Mouse (Mus musculus): ENCODE results near the gene Stx3. TPM values are rescaled to one million over a fixed set of nuclear protein-coding genes. Genes with fewer than 3 reads are reported as not detected.

Gene Stx3
- polyA plus RNA-seq, 1 experiment from 2014 or later, result 35.9 TPM

GRCm38 (mm10) chr19:11725915-11726314 is 93.3 kb downstream of the Stx3 start:
- no peak overlapping the region for H3K27ac ChIP-seq (ENCODE audit: low read length)
- no peaks in the 10 kb centered on the region for H3K36me3 ChIP-seq (ENCODE audit: control insufficient read depth, insufficient read depth, low read length)
- H3K4me1 ChIP-seq (ENCODE audit: control insufficient read depth, insufficient read depth, low read length), result no peaks in the 10 kb centered on the region
- no peak for ATAC-seq
- H3K9me3 ChIP-seq (replicated peaks; ENCODE audit: control insufficient read depth, low read length, poor library complexity, severe bottlenecking), result no peaks in the 10 kb centered on the region
- H3K9ac ChIP-seq (ENCODE audit: low read depth, low read length), result no peak overlapping the region
- 88% methylated on average over 2 of the region's 2 CpGs for WGBS
- H3K4me2 ChIP-seq (ENCODE audit: low read length), result no peak overlapping the region
- H3K27me3 ChIP-seq (ENCODE audit: control insufficient read depth, insufficient read depth, low read depth, low read length), result no peaks in the 10 kb centered on the region
- no peak overlapping the region for H3K4me3 ChIP-seq (ENCODE audit: low read depth, low read length)

Other genes starting within 250 kb of the Stx3 start
- 1.6 and 1.9 TPM in 2 replicates for gene Ms4a6d, start 214.6 kb downstream of the Stx3 start, polyA plus RNA-seq (2015; fragmentation: Nextera tagmentation; extraction: Ambion mirVana)
- gene Ms4a2, start 195.7 kb downstream of the Stx3 start, polyA plus RNA-seq (2015; fragmentation: Nextera tagmentation; extraction: Ambion mirVana), result not detected in 2 replicates
- gene Ms4a3, start 178.6 kb downstream of the Stx3 start, polyA plus RNA-seq (2015; fragmentation: Nextera tagmentation; extraction: Ambion mirVana), result not detected in 2 replicates
- gene Oosp2, start 158.8 kb downstream of the Stx3 start, polyA plus RNA-seq (2015; fragmentation: Nextera tagmentation; extraction: Ambion mirVana), result not detected in 2 replicates
- not detected in 2 replicates for gene Oosp1, start 128.3 kb downstream of the Stx3 start, polyA plus RNA-seq (2015; fragmentation: Nextera tagmentation; extraction: Ambion mirVana)
- gene Oosp3, start 122.3 kb downstream of the Stx3 start, polyA plus RNA-seq (2015; fragmentation: Nextera tagmentation; extraction: Ambion mirVana), result not detected in 2 replicates
- not detected in 2 replicates for gene Gif, start 71.8 kb downstream of the Stx3 start, polyA plus RNA-seq (2015; fragmentation: Nextera tagmentation; extraction: Ambion mirVana)
- gene Mrpl16, start 49.0 kb downstream of the Stx3 start, polyA plus RNA-seq (2015; fragmentation: Nextera tagmentation; extraction: Ambion mirVana), result 45.7 and 46.3 TPM in 2 replicates
- 0.21 and 0.38 TPM in 2 replicates for gene Olfr1417, start 19.8 kb upstream of the Stx3 start, polyA plus RNA-seq (2015; fragmentation: Nextera tagmentation; extraction: Ambion mirVana)
- not detected in 2 replicates for gene Olfr1418, start 41.7 kb upstream of the Stx3 start, polyA plus RNA-seq (2015; fragmentation: Nextera tagmentation; extraction: Ambion mirVana)
- gene Olfr1419, start 55.7 kb upstream of the Stx3 start, polyA plus RNA-seq (2015; fragmentation: Nextera tagmentation; extraction: Ambion mirVana), result not detected in 2 replicates
- gene Olfr1420, start 67.2 kb upstream of the Stx3 start, polyA plus RNA-seq (2015; fragmentation: Nextera tagmentation; extraction: Ambion mirVana), result 0.06 and 0.14 TPM in 2 replicates
- 15.8 and 18.5 TPM in 2 replicates for gene Patl1, start 93.0 kb upstream of the Stx3 start, polyA plus RNA-seq (2015; fragmentation: Nextera tagmentation; extraction: Ambion mirVana)
- 3.3 and 3.6 TPM in 2 replicates for gene Osbp, start 146.5 kb upstream of the Stx3 start, polyA plus RNA-seq (2015; fragmentation: Nextera tagmentation; extraction: Ambion mirVana)
- not detected in 2 replicates for gene Olfr1423, start 221.9 kb upstream of the Stx3 start, polyA plus RNA-seq (2015; fragmentation: Nextera tagmentation; extraction: Ambion mirVana)
- not detected in 2 replicates for gene Olfr1424, start 243.3 kb upstream of the Stx3 start, polyA plus RNA-seq (2015; fragmentation: Nextera tagmentation; extraction: Ambion mirVana)

All from midbrain, embryonic 16.5 days (tissue).